Mouse (Mus musculus): ENCODE measurements around the gene Pomgnt1. TPM values are rescaled to one million over a fixed set of nuclear protein-coding genes. Genes with fewer than 3 reads are reported as not detected.
A peak's percentile ranks its signal among the peaks of the same experiment; 100 is the strongest.

Gene Pomgnt1
- total RNA-seq, 4 experiments from 2014 or later = 58.5 to 69.6 (median 62.9) TPM

DNA sequence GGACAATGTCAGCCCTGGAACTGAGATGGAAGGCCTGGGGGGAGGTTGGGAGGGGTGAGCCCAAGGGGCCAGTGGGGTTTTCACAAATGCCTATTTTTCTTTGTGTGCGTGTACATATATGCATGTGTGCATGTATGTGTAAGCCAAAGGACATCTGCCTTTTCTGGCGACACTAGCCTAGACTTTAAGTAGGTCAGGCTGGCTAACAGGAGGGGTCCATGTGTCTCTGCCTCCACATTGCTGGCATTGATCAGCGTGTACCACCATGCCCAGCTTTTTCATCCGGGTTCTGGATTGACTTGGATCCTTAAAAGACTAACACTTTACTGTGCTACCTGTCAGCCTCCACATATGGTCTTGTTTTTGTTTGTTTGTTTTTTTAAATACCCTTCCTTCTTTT lies 50.1 kb downstream of the Pomgnt1 start:
- DNase-seq = no peak

DNA sequence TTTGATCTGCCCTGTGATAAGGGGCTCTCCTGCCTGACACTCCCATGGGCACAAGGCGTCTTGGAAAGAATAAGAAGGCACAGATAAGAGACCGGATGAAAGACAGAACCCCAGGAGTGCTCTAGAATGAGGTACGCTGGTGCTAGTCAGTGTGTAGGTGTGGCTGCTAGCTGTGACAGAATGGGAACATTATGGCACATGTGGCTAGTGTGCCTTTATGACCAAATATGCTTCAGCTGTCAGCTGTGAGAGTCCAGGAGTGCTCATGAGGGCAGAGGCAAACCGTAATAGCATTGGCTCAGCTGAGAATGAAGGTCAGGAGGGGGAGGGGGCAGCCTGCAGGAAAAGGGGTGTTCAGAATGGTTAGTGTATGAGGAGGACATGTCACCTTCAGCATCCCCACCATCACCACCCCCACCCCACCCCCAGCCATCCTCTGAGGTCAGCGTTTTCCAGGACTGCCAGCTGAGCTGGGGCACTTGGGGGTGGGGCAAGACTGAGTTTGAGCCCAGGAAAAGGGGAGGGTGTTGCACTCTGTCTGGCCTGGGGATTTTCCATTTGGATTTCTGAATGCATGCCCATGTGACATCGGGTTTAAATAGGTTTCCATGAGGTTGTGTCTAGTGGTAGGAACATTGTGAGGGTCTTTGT lies 51.0 kb downstream of the Pomgnt1 start:
- DNase-seq = no peak

DNA sequence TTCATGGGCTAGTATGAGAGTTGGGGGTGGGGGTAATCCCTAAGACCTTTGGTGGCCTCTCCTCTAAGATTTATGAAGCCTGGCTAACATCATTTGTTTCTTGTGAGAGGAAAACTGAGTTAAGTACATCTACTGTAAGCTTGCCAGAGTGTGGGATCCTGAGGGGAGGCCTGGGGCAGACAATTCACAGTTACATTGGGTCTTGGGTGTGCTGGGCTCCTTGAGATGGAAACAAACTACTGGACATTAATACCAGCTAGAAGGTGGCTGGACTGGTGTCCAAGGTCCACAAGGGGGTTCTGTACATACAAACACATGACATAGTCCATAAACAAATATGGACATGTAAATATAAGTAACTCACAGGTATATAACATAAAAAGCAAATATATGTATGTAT lies 51.5 kb downstream of the Pomgnt1 start:
- no peak for DNase-seq

DNA sequence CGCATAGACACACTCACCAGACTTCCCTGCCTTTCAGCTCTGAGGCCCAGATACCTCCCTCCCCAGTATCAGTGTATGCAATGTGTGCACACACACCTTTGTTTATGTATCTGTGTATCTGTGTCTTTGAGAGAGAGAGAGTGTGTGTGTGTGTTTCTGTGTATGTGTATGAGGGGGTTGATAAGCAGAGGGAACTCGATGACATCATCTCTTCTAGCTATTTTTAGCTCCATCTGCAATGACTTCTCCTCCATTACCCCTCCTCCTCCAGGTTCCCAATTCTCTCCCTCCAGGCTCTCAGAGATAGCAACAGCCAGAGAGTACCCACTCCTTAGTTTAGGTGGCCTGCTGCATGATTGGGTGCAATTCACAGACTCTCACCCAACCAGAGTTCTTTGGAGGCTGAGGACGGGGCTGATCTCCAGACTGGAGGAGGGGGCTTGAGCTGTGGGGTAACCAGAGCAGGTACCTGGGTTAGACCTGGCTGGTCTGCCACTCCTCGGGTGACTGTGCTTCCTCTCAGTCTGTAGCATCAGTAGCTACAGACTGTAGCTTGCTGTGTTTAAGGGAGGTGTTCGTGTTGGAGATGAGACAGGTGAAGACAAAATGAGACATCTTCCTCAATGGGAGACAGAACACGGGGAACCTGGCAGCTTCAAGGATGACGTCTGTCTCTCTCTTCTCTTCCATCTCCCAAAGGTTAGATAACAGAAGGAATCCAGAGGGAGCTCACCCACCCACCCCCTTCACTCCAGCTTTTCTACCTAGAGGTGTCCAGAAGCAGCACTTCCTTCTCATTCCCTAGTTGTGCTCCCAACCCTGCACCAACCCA lies 52.3 kb downstream of the Pomgnt1 start:
- DNase-seq = no peak

DNA sequence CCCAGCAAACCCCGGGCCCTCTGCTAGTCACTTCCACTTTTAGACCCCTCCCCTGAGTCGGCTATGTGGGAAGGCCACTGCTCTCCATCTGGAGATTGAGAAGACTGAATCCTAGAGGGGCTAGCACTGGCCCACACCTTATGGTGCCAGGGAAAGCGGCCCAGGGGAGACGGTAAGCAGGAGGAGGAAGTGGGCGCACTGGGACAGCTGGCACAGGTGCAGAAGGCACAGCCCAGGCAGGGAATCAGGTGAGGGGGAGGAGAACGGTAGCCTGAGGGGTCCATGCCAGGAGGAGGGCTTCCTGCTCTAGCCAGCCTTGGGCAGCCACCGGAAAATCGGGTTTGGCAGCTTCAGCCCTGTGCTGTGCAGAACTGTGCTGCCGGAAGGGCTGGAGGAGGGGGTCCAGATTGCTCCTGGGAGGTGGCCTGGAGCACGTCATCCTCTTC lies 52.9 kb downstream of the Pomgnt1 start:
- no peak for DNase-seq

DNA sequence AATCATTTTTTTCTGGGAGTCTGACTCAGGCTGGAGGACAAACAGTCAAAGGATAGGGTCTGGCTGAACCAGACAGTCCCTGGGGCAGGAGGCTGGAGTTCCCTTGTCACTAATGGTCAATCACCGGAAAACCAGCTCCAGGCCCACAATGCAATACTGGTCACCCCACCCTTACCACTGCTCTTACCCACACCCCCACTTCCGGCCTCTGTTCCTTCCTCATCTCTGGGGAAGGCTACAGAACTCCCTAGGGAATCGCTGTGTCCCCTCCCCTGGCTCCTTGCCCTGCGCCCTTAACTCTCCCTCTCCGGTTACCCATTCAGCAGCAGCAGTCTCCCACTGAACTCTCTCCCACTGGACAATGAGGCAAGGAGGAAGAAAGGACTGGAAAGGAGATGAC lies 53.5 kb downstream of the Pomgnt1 start:
- DNase-seq = peak; percentile 66

DNA sequence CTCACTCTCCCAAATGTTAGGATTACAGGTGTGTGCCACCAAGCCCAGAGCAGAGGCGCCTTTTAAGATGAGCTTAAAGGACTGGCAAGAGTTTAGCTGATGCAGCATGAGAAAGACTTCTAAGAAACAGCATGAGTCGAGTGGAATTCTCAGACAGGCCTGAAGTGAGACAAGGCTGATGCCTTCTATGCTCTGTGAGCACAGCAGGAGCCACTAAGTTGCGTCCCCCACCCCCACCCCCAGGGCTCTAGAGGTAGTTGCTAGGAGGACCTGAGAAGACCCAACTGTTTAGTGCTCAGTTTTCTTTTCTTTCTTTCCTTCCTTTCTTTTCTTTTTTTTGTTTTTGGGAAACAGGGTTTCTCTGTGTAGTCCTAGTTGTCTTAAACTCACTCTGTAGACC lies 58.4 kb downstream of the Pomgnt1 start:
- DNase-seq = no peak

DNA sequence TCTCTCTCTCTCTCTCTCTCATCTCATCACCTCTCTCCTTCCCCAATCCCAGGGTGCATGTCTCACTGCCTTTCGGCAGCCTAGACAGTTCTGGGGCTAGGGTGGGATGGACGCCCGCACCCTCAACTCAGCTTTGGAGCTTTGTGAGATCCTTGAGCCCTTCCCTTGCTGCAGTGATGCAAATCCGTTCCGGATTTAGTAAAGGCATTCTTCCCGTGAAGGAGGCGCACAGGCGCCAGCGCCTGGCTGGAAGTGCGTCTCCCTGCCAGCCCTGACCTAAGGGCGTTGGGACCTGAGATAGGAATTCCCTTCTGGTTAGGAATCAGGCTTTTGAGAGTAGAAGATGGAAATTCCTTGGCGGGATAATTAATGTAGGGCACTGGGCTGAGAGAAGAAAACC lies 59.1 kb downstream of the Pomgnt1 start:
- no peak for DNase-seq

DNA sequence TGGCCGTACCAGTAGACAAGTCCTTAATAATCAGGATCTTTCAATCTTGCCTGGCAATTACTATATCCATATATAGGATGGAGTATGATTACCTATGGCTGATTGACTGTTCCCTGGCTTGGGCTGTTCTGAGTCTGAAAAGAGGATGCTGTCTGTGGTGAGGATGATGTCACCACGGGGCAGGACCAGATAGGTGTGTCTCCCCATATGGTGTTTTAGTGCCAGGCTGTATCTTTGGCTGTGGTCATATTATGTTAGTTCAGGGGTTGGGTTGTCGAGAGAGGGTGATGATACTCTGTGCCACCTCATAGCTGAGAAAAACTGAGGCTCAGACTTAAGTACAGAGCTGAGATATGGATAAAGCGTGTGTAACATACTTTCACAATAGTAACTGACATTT lies 61.4 kb downstream of the Pomgnt1 start:
- DNase-seq = no peak

DNA sequence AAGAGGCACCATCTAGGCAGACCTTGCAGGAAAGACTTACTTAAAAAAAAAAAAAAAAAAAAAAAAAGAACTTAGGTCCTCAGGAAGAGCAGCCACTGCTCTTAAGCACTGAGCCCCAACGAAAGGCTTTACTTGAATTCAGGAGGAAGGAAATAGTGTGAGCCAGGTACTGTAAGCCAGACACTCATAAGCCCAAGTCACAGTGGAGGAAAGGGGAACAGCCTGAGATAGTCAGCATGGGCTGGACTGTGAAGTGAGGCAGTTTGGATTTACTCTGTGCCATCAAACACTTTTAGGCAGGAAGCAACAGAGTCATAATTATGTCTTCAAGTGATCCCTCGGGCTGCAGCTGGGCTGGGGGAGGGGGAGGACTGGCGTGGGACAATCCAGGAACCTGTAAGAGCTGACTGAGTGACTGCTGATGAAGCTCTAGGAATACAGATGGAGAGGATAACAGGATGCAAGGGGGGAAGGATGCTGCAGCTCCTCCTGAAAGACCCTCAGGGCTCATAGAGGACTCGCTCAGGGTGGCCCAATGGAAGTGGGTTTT lies 68.7 kb downstream of the Pomgnt1 start:
- DNase-seq = no peak

DNA sequence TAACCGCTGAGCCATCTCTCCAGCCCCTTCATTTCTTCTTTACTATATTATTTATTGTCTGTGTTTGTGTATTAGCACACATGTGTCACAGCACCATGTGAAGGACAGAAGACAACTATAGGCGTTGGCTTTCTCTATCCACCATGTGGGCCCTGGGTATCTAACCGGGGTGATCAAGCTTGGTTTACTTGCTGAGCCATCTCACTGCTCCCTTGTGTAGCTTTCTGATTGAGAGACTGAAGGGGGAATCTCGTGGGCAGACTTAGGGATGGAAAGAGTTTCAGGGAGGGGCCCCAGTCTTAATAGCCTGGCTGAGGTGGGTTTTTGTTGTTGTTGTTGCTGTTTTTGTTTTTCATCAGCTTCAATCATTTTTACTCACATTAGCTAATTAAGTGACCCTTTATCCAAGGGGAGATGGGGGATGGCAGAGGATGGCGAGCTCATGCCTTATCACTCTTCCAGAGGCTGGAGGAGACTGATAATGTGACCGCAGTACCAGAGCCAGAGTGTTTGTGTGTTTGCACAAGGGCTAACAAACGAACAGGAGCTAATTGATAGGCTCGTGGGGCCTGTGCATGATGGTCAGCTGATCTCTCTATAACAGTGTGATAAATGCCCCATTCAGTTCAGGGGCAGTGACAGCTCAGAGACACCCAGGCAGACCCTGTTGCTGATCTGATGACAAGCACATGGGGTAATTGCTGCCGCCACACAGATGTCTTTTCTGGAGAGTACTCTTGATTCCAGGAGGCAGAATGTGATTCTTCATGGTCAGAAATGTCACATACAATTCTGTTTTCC lies 70.1 kb downstream of the Pomgnt1 start:
- DNase-seq = no peak

DNA sequence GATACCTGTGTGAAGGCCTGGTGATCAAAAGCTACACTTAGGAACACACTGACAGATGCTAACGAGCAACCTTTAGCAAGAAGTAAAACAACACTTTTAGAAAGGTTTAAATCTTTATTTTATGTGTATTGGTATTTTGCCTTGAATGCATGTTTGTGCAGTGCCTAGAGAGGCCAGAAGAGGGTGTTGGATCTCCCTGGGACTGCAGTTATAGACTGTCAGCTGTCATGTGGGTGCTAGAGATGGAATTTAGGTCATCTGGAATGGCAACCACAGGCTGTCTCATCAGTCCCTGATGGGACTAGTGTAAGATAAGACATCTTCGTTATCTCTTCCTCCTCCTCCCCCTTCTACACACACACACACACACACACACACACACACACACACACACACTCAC lies 74.8 kb downstream of the Pomgnt1 start:
- no peak for DNase-seq

DNA sequence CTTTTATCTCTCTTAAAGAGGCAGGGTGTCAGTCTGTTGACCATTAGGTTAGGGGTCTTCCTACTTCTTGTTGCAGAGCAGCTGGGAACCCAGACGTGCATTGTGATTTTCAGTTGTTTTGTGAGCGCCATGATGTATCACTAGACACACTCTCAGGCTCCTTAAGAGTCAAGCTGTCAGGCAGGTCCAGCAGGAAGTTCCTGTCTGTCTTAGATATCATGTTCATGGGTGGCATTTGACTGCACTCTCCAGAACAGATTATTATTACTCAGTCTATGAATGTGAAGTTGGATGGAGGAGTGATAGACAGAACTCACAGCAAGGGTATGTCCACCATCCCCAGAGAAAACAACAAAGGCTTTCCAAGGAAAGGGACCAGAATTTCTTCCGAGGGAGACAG lies 80.8 kb downstream of the Pomgnt1 start:
- DNase-seq = no peak

DNA sequence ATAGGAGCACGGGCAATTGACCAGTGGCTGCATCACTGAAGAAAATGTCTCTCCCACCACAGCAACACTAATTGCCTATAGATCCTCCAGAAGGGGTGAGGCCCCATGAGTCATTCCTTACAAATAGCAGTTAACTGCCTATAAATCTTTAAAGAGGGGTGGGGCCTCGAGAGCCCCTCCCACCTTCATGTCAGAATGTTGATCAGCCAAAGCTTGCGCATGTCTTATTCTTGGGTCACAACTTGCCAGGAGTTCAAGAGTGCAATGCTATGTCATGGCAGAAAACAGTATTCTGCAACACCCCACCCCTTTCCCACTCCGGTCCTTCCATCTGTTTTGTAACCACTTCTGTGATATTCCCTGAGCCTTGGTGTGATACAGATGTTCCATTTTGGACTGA lies 82.9 kb downstream of the Pomgnt1 start:
- no peak for DNase-seq

DNA sequence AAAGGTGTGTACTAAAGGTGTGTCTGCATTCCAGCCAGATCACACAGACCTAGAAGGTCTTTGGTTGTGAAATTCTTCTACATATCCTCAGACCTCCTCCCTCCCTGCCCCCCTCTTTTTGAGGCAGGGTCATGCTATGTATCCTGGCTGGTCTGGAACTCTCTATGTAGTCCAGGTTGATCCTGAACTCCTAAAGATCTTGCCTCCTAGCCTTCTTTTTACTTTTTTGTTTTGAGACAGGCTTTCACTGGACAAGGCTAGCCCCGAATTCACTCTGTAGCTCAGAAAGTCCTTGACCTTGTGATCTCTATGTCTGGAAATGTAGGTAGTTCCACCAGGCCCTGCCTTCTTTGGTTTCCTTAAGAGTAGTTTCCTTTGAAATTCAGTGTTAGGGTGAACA lies 85.3 kb downstream of the Pomgnt1 start:
- DNase-seq = no peak

Other genes starting within 250 kb of the Pomgnt1 start
- not detected for gene Kncn, start 239.4 kb upstream of the Pomgnt1 start, total RNA-seq (2022)
- gene 6430628N08Rik, start 233.2 kb upstream of the Pomgnt1 start, total RNA-seq (2022) = not detected
- not detected for gene Dmbx1, start 183.9 kb upstream of the Pomgnt1 start, total RNA-seq (2022)
- gene Faah, start 105.9 kb upstream of the Pomgnt1 start, total RNA-seq (2022) = 10 to 100 TPM in 1 of 4 experiments, 1 to 10 TPM in 3; 4.1 to 10.5 (median 6.0) TPM
- 10 to 100 TPM; 30.5 to 41.1 (median 34.8) TPM for gene Nsun4, start 70.0 kb upstream of the Pomgnt1 start, total RNA-seq (2022)
- 100 to 1,000 TPM; 390 to 507 (median 480) TPM for gene Uqcrh, start 48.8 kb upstream of the Pomgnt1 start, total RNA-seq (2022)
- 10 to 100 TPM; 58.2 to 84.0 (median 64.9) TPM for gene Lrrc41, start 48.6 kb upstream of the Pomgnt1 start, total RNA-seq (2022)
- 1 to 10 TPM; 1.0 to 1.4 (median 1.2) TPM for gene Rad54l, start 150 bp upstream of the Pomgnt1 start, total RNA-seq (2022)
- gene Lurap1, start 27.5 kb downstream of the Pomgnt1 start, total RNA-seq (2022) = 10 to 100 TPM in 3 of 4 experiments, 1 to 10 TPM in 1; 8.3 to 14.0 (median 12.1) TPM
- gene Tspan1, start 43.8 kb downstream of the Pomgnt1 start, total RNA-seq (2022) = not detected
- not detected for gene 1700042G07Rik, start 49.5 kb downstream of the Pomgnt1 start, total RNA-seq (2022)
- gene Gm49337, start 49.5 kb downstream of the Pomgnt1 start, total RNA-seq (2022) = not detected
- gene Pik3r3, start 97.8 kb downstream of the Pomgnt1 start, total RNA-seq (2022) = 10 to 100 TPM; 21.5 to 41.2 (median 31.1) TPM